Mouse (Mus musculus): ENCODE data around the gene Dlg3.

GRCm38 (mm10) chrX:100765855-100766254 is 1.7 kb upstream of the Dlg3 start:
- TF ChIP-seq TAL1 (IDR thresholded peaks at IDR 0.05; ENCODE audit: low read length) (no peak), GATA1 (IDR thresholded peaks at IDR 0.05; ENCODE audit: low read length) (no peak)

All from erythroblast, embryonic 14.5 days (primary cell).